Mouse (Mus musculus) thymus, postnatal 14 days (tissue): ENCODE results near the gene Xrcc2.
"Not testable (repeated sequence)": the region's sequence is repeated elsewhere in the genome, so short reads cannot be mapped to it uniquely, and the experiment has no call there.

Source experiments
- DNase-seq: peaks from one replicate; pipeline ENCODE4 v3.0.0; 2021

Xrcc2 gene

DNA sequence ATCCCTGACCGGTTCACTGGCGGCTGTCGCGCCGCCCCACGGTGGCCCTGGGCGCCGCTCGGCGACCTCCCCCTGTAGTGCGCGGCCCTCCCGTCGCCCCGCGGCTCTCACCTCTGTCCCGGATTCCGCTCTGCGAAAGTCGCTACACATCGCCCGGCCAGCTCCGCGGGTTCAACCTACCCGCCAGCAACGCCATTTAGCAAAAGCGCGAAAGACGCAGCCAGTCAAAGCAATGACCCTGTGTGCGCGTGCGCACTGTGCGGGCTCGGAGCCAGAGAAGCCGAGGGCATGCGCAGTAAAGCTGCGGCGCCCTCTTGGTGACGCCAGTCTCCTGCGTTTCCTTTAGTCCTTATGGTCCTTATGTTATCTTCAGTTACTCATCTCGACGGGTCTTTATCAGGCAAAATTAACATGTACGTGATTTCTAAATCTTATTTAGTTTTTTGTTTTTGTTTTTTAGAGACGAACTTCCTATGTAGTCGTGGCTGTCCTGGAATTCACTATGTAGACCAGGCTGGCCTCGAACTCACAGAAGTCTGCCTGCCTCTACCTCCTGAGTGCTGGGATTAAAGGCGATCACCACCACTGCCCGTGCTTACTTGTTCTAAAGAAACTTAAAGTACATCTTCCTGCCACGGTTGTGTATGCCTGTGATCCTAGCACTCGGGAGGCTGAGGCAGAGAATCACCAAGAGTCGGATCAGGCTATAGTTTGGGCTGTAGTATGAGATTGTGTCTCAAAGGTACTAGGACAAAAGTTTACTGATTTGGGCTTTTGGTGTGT lies at the start of gene Xrcc2:
Gene Xrcc2 (minus strand): TSS at position 259 of the 783 bp plus-strand sequence.
- DNase-seq, result peak; percentile 96

GRCm38 (mm10) chr5:25754236-25754766 lies 48.7 kb upstream of the Xrcc2 start:
- DNase-seq, result no peak

- no peak for DNase-seq
Measured at GRCm38 (mm10) chr5:25753556-25754235, 48.1 kb upstream of the Xrcc2 start.

GRCm38 (mm10) chr5:25752862-25753261 lies 47.2 kb upstream of the Xrcc2 start:
- no peak for DNase-seq

- DNase-seq, result no peak
Measured at GRCm38 (mm10) chr5:25751552-25751951, 45.9 kb upstream of the Xrcc2 start.

DNA sequence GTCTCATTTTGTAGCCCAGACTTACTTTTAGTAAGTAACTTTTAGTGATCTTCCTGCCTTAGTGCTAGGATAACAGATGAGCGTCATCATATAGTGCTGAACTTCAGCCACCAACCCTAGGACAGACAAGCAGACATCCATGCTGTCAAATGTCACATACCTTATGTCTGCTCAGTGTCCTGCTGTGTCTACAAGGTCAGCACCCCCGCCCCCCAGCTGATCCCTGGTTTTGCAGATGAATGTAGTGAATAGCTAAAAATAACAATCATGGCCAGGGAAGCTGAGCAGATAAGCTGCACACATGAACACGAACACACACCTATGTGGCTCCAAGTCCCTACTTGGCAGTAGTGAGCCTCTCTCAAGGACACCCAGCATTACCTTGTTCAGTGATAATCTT lies 43.0 kb upstream of the Xrcc2 start:
- no peak for DNase-seq

GRCm38 (mm10) chr5:25747904-25748303 lies 42.3 kb upstream of the Xrcc2 start:
- no peak for DNase-seq

DNA sequence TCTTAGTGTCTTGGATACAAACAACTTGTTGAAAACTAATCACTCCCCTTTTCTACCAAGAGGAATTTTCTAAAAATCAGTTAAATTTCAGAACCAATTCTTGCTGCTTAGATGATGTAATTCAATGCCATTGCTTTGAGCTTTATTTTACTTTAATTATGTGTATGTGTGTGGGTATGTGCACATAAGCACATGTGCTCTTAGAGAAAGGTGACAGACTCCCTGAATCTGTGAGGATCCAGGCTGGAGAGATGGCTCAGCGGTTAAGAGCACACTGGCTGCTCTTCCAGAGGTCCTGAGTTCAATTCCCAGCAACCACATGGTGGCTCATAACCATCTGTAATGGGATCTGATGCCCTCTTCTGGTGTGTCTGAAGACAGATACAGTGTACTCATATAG lies 33.3 kb upstream of the Xrcc2 start:
- DNase-seq, result not testable (repeated sequence)

- DNase-seq, result no peak
Measured at GRCm38 (mm10) chr5:25738448-25738847, 32.8 kb upstream of the Xrcc2 start.

DNA sequence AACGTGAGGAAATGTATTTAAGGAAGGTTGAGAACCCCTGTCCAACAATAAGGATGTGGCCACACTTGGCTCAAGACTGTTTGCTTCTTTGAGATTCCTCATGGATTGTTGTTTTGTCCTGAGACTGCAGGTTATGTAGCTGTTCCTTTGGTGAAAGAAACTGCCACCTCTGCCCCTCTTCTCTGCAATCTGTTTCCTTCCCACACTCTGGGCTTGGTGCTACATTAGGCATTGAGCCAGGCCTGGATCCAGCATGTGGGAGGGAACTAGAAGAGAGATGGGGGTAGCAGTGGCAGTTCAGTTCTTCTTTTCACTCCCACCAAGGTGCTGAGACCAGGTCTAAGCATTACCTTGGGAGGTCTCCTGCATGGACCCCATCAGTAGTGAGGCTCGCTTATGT lies 30.2 kb upstream of the Xrcc2 start:
- no peak for DNase-seq

GRCm38 (mm10) chr5:25734318-25734717 lies 28.7 kb upstream of the Xrcc2 start:
- peak; percentile 46 for DNase-seq

- DNase-seq, result no peak
Measured at GRCm38 (mm10) chr5:25724134-25724675, 18.6 kb upstream of the Xrcc2 start.

- DNase-seq, result no peak
Measured at GRCm38 (mm10) chr5:25723016-25723415, 17.4 kb upstream of the Xrcc2 start.

- DNase-seq, result no peak
Measured at GRCm38 (mm10) chr5:25719390-25719789, 13.8 kb upstream of the Xrcc2 start.

DNA sequence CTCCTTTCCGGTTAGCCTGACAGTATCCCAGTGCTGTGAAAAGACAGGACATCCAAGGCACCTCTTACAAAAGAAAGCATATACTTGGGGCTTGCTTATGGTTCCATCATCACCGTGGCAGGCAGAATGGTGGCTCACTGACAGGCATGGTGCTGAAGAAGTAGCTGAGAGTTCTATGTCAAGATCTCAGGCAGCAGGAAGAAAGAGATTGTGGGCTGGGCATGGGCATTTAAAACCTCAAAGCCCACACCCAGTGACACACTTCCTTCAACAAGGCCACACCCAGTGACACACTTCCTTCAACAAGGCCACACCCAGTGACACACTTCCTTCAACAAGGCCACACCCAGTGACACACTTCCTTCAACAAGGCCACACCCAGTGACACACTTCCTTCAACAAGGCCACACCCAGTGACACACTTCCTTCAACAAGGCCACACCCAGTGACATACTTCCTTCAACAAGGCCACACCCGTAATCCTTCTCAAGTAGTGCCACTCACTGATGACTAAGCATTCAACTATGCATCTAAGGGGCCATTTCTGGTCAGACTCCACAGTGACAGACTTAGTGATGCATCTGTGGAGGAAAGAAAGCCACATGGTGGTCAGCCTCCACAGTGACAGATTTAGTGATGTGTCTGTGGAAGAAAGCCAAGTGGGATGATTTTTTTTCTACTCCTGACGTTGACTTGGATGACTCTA lies 7.5 kb upstream of the Xrcc2 start:
- DNase-seq, result not testable (repeated sequence)

- no peak for DNase-seq
Measured at GRCm38 (mm10) chr5:25704702-25705566, 691 bp downstream of the Xrcc2 start.

GRCm38 (mm10) chr5:25697941-25698340 lies 7.7 kb downstream of the Xrcc2 start:
- DNase-seq, result no peak

DNA sequence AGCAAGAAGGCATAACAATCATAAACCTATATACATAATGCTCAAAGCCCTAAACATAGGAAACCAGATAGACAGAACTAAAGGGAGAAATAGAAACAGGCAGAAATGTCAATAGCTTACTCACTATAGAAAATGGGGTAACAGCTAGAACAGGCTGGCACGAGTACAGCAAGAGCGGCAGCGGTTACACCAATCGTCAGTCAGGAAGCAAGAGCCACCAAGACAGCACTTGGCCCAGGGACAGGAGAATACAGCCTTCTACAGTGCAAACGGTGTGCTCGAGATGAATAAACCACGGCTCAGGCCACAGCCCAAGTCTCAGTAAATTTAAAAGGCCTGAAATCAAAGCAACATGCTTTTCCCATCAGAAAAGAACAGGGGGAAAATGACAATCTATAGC lies 9.4 kb downstream of the Xrcc2 start:
- DNase-seq, result no peak

DNA sequence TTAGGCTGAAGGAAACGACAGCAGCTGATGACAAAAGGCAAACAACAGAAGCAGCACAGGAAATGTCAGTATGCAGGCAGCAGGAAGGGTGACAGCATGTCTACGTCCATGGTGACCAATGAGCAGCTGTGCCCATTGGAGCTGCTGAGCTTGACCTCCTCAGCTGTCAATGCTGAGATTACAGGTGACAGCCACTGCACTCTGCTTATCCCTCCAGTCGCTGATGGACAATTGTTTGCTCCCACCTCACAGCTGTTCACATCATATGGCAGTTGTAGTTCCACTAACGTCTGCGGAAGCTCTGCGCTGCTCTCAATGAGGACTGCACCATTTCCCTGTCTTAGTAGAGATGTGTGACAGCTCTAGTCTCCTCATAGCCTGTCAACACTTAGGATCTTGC lies 9.8 kb downstream of the Xrcc2 start:
- DNase-seq, result no peak

DNA sequence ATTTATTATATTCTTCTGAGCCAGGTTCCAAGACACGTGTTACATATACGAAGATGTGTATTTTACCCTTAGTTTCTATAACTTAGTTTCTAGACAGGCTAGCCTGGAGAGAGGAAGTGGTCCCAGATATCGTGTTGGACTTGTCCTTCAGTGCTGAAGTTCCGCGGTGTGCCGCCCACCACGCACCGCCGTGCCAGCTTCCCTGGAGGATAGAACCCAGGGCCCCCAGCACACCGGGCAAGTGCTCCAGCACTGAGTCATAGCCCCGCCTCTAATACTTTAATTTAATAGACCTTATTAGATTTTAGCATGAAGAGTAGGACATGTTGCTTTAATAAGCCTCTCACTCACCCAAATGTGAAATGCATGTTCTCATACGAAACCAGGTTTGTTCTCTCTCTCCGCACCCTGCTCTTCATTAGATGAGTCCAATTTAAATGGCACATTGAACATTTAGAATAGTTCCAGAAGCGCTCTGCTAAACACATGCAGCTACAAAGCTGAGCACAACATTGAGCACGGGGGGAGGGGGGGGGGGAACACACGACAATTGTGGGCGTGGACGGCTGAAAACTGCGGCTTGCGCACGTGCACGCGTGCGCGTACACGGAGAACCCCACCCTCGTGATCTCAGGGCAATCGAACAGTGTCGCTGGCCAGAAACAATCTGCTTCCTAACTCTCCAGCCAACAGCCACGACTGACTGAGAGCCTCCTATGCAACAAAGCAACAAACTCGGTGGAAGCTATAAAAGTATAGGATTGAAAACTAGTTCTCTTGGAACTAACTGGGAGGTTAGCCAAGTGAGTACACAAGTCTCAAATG lies 33.7 kb downstream of the Xrcc2 start:
- DNase-seq, result no peak

- no peak for DNase-seq
Measured at GRCm38 (mm10) chr5:25671051-25671450, 34.6 kb downstream of the Xrcc2 start.
